Mouse (Mus musculus): Measurements from ENCODE around the gene Slc1a1. TPM values are rescaled to one million over a fixed set of nuclear protein-coding genes. Genes with fewer than 3 reads are reported as not detected.

Gene Slc1a1
- polyA plus RNA-seq, 1 experiment, result 23.4 TPM

DNA sequence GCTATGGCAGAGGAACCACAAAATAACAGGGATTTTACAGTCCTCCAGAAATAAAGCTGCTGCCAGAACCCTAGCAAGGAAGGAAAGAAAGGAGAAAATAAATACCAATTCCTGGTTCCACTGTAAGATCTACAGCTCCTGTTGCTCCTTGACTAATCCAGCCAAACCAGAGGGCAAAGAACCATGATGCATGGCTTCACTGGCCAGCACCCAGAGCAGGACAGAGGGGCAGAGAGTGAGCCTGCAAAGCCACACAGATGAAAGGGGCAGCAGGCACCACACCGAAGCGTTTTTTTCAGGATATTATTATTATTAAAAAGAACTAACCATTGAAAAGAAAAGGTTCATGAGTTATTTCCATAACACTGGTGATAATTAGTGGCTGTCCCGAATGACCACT lies 17.2 kb downstream of the Slc1a1 start:
- Histone ChIP-seq H3K4me1 (ENCODE audit: control insufficient read depth, insufficient read depth, insufficient read length, low read length) (no peaks in the 10 kb centered on the region), H3K36me3 (ENCODE audit: control insufficient read depth, insufficient read depth, low read length) (no peaks in the 10 kb centered on the region), H3K27ac (ENCODE audit: insufficient read depth, low read depth, low read length) (no peak overlapping the region), H3K27me3 (ENCODE audit: control insufficient read depth, insufficient read depth, low read length) (no peaks in the 10 kb centered on the region), H3K4me3 (ENCODE audit: low read depth, low read length) (no peak overlapping the region)
- no peak for TF ChIP-seq CTCF (IDR thresholded peaks at IDR 0.05; ENCODE audit: extremely low read depth, insufficient read length, insufficient replicate concordance, low read depth, low read length)
- no peak for TF ChIP-seq POLR2A (IDR thresholded peaks at IDR 0.05; ENCODE audit: low read depth, low read length)
- 88% methylated on average over 3 of the region's 3 CpGs for WGBS

GRCm38 (mm10) chr19:28854831-28855230 lies 20.0 kb downstream of the Slc1a1 start:
- TF ChIP-seq POLR2A (IDR thresholded peaks at IDR 0.05; ENCODE audit: low read depth, low read length), result no peak
- TF ChIP-seq CTCF (IDR thresholded peaks at IDR 0.05; ENCODE audit: extremely low read depth, insufficient read length, insufficient replicate concordance, low read depth, low read length), result no peak
- no peak overlapping the region for H3K27ac ChIP-seq (ENCODE audit: insufficient read depth, low read depth, low read length)
- 78% methylated on average over 1 of the region's 1 CpGs for WGBS

DNA sequence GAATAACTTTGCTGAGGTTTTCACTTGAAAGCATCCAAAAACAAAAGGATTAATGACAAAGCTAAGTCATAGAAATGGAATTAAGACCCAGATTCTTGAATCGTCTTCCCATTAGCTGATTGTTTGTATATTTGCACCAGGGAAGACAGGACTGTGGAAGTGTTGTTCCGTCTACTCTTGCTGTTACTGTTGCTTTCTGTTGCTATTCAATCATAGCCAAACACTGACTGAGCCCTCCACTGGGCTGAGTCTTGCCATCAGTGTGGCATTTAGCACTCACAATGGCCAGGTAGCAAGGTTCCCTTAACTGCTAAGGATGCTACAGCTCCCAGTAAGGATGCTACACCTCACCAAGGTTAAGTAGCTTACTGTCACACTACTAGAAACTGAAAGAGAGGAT lies 25.4 kb downstream of the Slc1a1 start:
- Histone ChIP-seq H3K4me1 (ENCODE audit: control insufficient read depth, insufficient read depth, insufficient read length, low read length) (no peaks in the 10 kb centered on the region), H3K27ac (ENCODE audit: insufficient read depth, low read depth, low read length) (no peak overlapping the region), H3K36me3 (ENCODE audit: control insufficient read depth, insufficient read depth, low read length) (no peaks in the 10 kb centered on the region), H3K4me3 (ENCODE audit: low read depth, low read length) (no peak overlapping the region), H3K27me3 (ENCODE audit: control insufficient read depth, insufficient read depth, low read length) (no peaks in the 10 kb centered on the region)
- WGBS, result 90% methylated on average over 2 of the region's 2 CpGs
- no peak for TF ChIP-seq CTCF (IDR thresholded peaks at IDR 0.05; ENCODE audit: extremely low read depth, insufficient read length, insufficient replicate concordance, low read depth, low read length)
- TF ChIP-seq POLR2A (IDR thresholded peaks at IDR 0.05; ENCODE audit: low read depth, low read length), result no peak

More at GRCm38 (mm10) chr19:28854831-28855230, 20.0 kb downstream of the Slc1a1 start:
- Histone ChIP-seq H3K27me3 (ENCODE audit: control insufficient read depth, insufficient read depth, low read length) (no peaks in the 10 kb centered on the region), H3K4me1 (ENCODE audit: control insufficient read depth, insufficient read depth, insufficient read length, low read length) (no peaks in the 10 kb centered on the region), H3K36me3 (ENCODE audit: control insufficient read depth, insufficient read depth, low read length) (no peaks in the 10 kb centered on the region), H3K4me3 (ENCODE audit: low read depth, low read length) (no peak overlapping the region)

DNA sequence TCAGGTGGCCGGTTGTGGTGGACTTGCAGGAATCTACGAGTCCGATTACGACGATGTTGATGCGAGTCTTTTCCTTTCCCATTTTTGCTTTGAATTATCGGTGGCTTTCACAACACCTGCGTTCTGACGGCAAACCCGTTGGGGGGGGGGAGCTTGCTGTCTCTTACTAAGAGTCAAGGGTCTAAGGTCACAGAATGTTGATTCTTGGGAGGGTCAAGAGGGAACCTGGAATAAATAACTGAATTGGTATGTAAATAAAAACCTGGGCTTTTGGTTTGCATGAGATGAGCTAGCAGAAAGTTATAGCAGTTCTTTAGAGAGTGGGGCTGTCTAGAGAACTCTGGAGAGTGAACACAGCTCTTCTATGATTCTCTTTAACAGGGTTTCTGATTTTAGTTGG lies 28.8 kb downstream of the Slc1a1 start:
- no peak overlapping the region for H3K27ac ChIP-seq (ENCODE audit: insufficient read depth, low read depth, low read length)
- H3K27me3 ChIP-seq (ENCODE audit: control insufficient read depth, insufficient read depth, low read length), result no peaks in the 10 kb centered on the region
- H3K4me3 ChIP-seq (ENCODE audit: low read depth, low read length), result no peak overlapping the region
- H3K4me1 ChIP-seq (ENCODE audit: control insufficient read depth, insufficient read depth, insufficient read length, low read length), result no peaks in the 10 kb centered on the region
- peaks cover 3% of the 10 kb centered on the region; the same call in 1 of the 2 replicates for H3K36me3 ChIP-seq (ENCODE audit: control insufficient read depth, insufficient read depth, low read length)
- TF ChIP-seq CTCF (IDR thresholded peaks at IDR 0.05; ENCODE audit: extremely low read depth, insufficient read length, insufficient replicate concordance, low read depth, low read length) (no peak), POLR2A (IDR thresholded peaks at IDR 0.05; ENCODE audit: low read depth, low read length) (no peak)
- 78% methylated on average over 10 of the region's 10 CpGs for WGBS

GRCm38 (mm10) chr19:28864981-28865380 lies 30.1 kb downstream of the Slc1a1 start:
- Histone ChIP-seq H3K27me3 (ENCODE audit: control insufficient read depth, insufficient read depth, low read length) (no peaks in the 10 kb centered on the region), H3K36me3 (ENCODE audit: control insufficient read depth, insufficient read depth, low read length) (peaks cover 3% of the 10 kb centered on the region; the same call in 1 of the 2 replicates), H3K27ac (ENCODE audit: insufficient read depth, low read depth, low read length) (no peak overlapping the region), H3K4me1 (ENCODE audit: control insufficient read depth, insufficient read depth, insufficient read length, low read length) (no peaks in the 10 kb centered on the region; the same call in 1 of the 2 replicates), H3K4me3 (ENCODE audit: low read depth, low read length) (no peak overlapping the region)
- WGBS, result 83% methylated on average over 6 of the region's 6 CpGs
- TF ChIP-seq POLR2A (IDR thresholded peaks at IDR 0.05; ENCODE audit: low read depth, low read length), result no peak
- TF ChIP-seq CTCF (IDR thresholded peaks at IDR 0.05; ENCODE audit: extremely low read depth, insufficient read length, insufficient replicate concordance, low read depth, low read length), result no peak

DNA sequence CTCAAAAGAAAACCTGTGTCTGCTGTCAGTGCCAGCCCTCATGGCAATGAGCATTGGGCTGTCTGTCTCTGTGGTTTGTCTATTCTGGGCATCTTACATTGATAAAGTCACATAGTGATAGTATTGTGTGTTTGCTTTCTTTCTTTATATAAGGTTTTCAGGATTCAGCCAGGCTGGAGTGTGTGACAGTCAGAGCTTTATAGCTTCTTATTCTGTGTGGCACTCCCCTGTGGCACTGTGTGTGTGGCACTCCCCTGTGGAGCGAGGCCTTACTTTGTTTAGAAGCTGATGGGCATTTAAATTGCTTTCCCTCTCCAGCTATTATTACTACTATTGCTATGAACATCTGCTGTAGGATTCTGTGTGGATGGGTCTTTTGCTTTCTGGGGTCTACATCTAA lies 30.7 kb downstream of the Slc1a1 start:
- Histone ChIP-seq H3K36me3 (ENCODE audit: control insufficient read depth, insufficient read depth, low read length) (peaks cover 3% of the 10 kb centered on the region; the same call in 1 of the 2 replicates), H3K4me3 (ENCODE audit: low read depth, low read length) (no peak overlapping the region), H3K27me3 (ENCODE audit: control insufficient read depth, insufficient read depth, low read length) (no peaks in the 10 kb centered on the region), H3K27ac (ENCODE audit: insufficient read depth, low read depth, low read length) (no peak overlapping the region), H3K4me1 (ENCODE audit: control insufficient read depth, insufficient read depth, insufficient read length, low read length) (no peaks in the 10 kb centered on the region; the same call in 1 of the 2 replicates)
- TF ChIP-seq CTCF (IDR thresholded peaks at IDR 0.05; ENCODE audit: extremely low read depth, insufficient read length, insufficient replicate concordance, low read depth, low read length) (no peak), POLR2A (IDR thresholded peaks at IDR 0.05; ENCODE audit: low read depth, low read length) (no peak)
- 87% methylated on average over 1 of the region's 1 CpGs for WGBS

DNA sequence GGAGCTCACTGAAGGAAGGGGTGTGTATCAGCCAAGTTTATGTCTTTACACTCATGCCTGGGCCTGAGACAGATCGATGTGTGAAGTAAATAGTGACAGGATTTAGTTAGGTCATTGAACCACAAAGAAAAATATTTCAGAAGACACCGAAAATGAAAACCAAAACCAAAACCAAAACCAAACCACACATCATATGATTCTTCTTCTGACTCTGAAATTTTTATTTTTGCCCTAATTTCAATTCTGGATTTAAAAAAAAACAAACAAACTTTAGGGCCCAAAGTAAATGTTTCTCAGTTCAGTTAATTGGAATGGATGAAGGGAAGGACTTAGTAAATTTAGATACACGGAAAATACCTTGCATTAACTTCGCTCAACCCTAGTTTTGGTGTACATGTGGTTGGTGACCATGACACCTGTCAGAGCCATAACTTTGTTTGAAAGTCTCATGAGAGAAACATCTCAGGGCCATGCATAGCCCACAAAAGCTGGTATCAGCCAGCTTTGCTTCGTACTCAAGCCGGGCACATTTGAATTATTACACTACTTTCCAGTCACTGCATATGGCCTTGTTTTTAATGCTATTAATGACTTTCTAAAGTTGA lies 34.5 kb downstream of the Slc1a1 start:
- Histone ChIP-seq H3K27me3 (ENCODE audit: control insufficient read depth, insufficient read depth, low read length) (no peaks in the 10 kb centered on the region), H3K27ac (ENCODE audit: insufficient read depth, low read depth, low read length) (0 out of 2 replicates have a peak overlapping the region, but pooled peaks have one; percentile 15)
- TF ChIP-seq POLR2A (IDR thresholded peaks at IDR 0.05; ENCODE audit: low read depth, low read length) (no peak), CTCF (IDR thresholded peaks at IDR 0.05; ENCODE audit: extremely low read depth, insufficient read length, insufficient replicate concordance, low read depth, low read length) (no peak)

More for the DNA sequence above, 34.5 kb downstream of the Slc1a1 start:
- no peak overlapping the region for H3K4me3 ChIP-seq (ENCODE audit: low read depth, low read length)
- 80% methylated on average over 6 of the region's 6 CpGs for WGBS
- peaks cover 3% of the 10 kb centered on the region; the same call in 1 of the 2 replicates for H3K36me3 ChIP-seq (ENCODE audit: control insufficient read depth, insufficient read depth, low read length)
- H3K4me1 ChIP-seq (ENCODE audit: control insufficient read depth, insufficient read depth, insufficient read length, low read length), result no peaks in the 10 kb centered on the region; the same call in 1 of the 2 replicates

Data from small intestine, adult 2 months (tissue).